Mouse (Mus musculus) midbrain, embryonic 12.5 days (tissue): Measurements from ENCODE around the gene Ush2a. TPM values are rescaled to one million over a fixed set of nuclear protein-coding genes. Genes with fewer than 3 reads are reported as not detected.

Source experiments
- ATAC-seq: fragments of 200-750 bp; cut with Nextera tagmentation; 2 replicates; pipeline ENCODE4 v1.8.0; 2017; ENCODE audit warnings: low read depth, moderate TSS enrichment, moderate library complexity; ENCODE audit not compliant: low FRiP score
- H3K27ac ChIP-seq: fragments of 300-500 bp; sonication (generic); replicated peaks from 2 replicates; pipeline ENCODE4 v1.5.1; 2016; ENCODE audit warnings: mild to moderate bottlenecking
- H3K27me3 ChIP-seq: fragments of 300-500 bp; sonication (generic); 2 replicates; pipeline ENCODE4 v1.6.1; 2016; ENCODE audit warnings: mild to moderate bottlenecking
- H3K36me3 ChIP-seq: fragments of 300-500 bp; sonication (generic); 2 replicates; pipeline ENCODE4 v1.6.1; 2016
- H3K4me1 ChIP-seq: fragments of 300-500 bp; sonication (generic); 2 replicates; pipeline ENCODE4 v1.6.1; 2016
- H3K4me2 ChIP-seq: fragments of 300-500 bp; sonication (generic); replicated peaks from 2 replicates; pipeline ENCODE4 v1.6.1; 2016; ENCODE audit warnings: mild to moderate bottlenecking, moderate library complexity
- H3K4me3 ChIP-seq: fragments of 300-500 bp; sonication (generic); 2 replicates; pipeline ENCODE4 v1.5.1; 2016; ENCODE audit warnings: mild to moderate bottlenecking
- H3K9ac ChIP-seq: fragments of 300-500 bp; sonication (generic); replicated peaks from 2 replicates; pipeline ENCODE4 v1.6.1; 2016; ENCODE audit warnings: mild to moderate bottlenecking, moderate library complexity
- H3K9me3 ChIP-seq: fragments of 300-500 bp; sonication (generic); 2 replicates; pipeline ENCODE4 v1.6.1; 2016; ENCODE audit warnings: mild to moderate bottlenecking
- WGBS: fragments of 180-500 bp; shearing (Covaris S2); methylation state at CpG from one replicate; pipeline ENCODE4 v1.1.7; 2016; 5-methylcytosine and 5-hydroxymethylcytosine counted together
- polyA plus RNA-seq: library from polyadenylated mRNA; unstranded; fragments of >200 nt; fragmentation: Nextera tagmentation; extraction: Ambion mirVana; gene quantifications from 2 replicates; pipeline ENCODE4 v1.2.1, GENCODE M21; 2016

Ush2a gene
- 0.14 and 0.20 TPM in 2 replicates for polyA plus RNA-seq

DNA sequence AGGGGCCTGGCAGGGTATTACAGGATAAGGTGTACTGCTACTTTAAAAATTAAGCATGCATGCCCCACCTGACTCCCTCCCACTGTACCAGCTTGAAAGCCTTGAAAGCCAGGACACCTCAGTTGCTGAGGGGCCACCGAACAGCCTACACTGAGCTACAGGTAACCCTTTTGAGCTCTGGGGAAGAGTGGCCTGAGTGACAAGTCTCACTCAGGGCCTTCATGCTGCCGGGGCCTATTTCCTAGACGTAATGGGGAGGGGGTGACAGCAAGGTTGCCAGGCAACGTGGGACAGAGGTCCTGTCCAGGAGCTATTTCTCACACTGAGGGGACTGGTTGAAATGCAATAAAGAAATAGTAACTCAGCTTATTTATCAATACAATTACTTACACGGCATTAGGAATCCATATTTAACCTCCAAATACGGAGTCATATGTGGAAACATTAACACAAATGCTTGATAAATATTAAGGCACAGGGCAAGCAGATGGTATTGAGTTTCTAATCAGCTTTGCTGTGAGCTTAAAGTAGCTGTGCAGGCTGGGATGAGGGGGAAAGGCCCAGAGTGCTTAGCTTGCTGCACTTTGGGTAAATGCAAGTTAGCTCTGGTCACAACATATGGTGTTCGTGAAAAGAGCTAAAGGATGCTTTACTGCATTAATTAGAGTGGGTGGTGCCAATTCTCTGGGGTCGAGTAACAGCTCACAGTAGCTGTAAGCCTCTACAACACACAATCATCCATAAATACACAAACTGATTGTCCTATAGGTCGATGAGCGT, at the start of gene Ush2a:
Gene Ush2a (plus strand): TSS at position 121 of the 780 bp plus-strand sequence.
- peaks cover 25% of the 10 kb centered on the region for H3K4me1 ChIP-seq
- peak; percentile 51 for ATAC-seq
- H3K4me2 ChIP-seq = no peak within 1 kb of the TSS
- no peaks in the 10 kb centered on the region for H3K36me3 ChIP-seq
- WGBS = 36% methylated on average over 10 of the region's 10 CpGs
- peak within 1 kb of the TSS; percentile 25; the same call in 1 of the 2 replicates for H3K27ac ChIP-seq
- no peaks in the 10 kb centered on the region for H3K27me3 ChIP-seq
- no peak within 1 kb of the TSS for H3K9ac ChIP-seq
- H3K9me3 ChIP-seq = no peaks in the 10 kb centered on the region
- no peak within 1 kb of the TSS for H3K4me3 ChIP-seq

GRCm38 (mm10) chr1:188214885-188215611, 46.8 kb upstream of the Ush2a start:
- Histone ChIP-seq H3K9ac (no peak overlapping the region), H3K4me3 (no peak overlapping the region), H3K4me2 (no peak overlapping the region), H3K27me3 (no peaks in the 10 kb centered on the region), H3K4me1 (peaks cover 8% of the 10 kb centered on the region; the same call in 1 of the 2 replicates), H3K27ac (no peak overlapping the region), H3K9me3 (no peaks in the 10 kb centered on the region), H3K36me3 (no peaks in the 10 kb centered on the region)
- 51% methylated on average over 10 of the region's 10 CpGs for WGBS
- ATAC-seq = 0 out of 2 replicates have a peak, but pooled peaks have one; percentile 38

- Histone ChIP-seq H3K27ac (no peak overlapping the region), H3K9ac (no peak overlapping the region), H3K4me3 (no peak overlapping the region), H3K9me3 (no peaks in the 10 kb centered on the region), H3K4me2 (no peak overlapping the region), H3K36me3 (no peaks in the 10 kb centered on the region), H3K27me3 (no peaks in the 10 kb centered on the region), H3K4me1 (no peaks in the 10 kb centered on the region)
- no peak for ATAC-seq
- 86% methylated on average over 4 of the region's 4 CpGs for WGBS
These were observed 40.5 kb upstream of the Ush2a start for GRCm38 (mm10) chr1:188221226-188221792.

DNA sequence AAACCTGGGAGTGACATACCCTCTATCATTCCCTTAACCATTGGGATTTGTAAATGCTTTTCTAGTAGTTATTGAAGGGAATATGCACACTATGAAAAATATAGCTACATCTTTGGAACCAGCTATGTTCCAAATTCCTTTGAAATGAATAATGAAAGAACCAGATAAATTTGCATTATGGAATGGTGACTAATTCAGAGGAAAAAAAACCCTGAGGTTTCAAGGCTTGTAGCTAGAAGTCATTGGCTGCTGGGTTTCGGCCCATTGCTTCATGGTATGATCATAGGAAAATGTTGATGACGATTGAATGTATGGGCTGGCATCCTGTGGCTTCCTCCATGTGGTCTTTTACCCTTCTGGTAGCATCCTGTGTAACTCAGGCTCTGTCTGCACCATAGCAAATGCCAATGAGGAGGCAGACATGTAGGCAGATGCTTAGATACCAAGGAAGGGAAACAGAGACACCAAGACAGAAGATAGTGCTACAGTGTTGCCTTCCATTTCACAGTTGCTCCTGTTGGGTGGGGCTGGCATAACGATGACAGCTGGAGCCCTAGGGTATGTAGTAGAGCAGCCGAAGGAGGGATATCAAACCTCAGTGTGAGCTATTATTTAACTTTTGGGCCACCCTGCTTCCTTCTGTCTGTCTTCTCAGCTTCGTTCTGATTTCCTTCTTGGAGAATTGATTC, 28.6 kb upstream of the Ush2a start:
- Histone ChIP-seq H3K4me1 (no peaks in the 10 kb centered on the region), H3K36me3 (no peaks in the 10 kb centered on the region), H3K9ac (no peak overlapping the region), H3K9me3 (no peaks in the 10 kb centered on the region), H3K27ac (no peak overlapping the region), H3K4me2 (no peak overlapping the region), H3K27me3 (no peaks in the 10 kb centered on the region), H3K4me3 (no peak overlapping the region)
- 86% methylated on average over 5 of the region's 5 CpGs for WGBS
- no peak for ATAC-seq

GRCm38 (mm10) chr1:188238636-188239035, 23.2 kb upstream of the Ush2a start:
- Histone ChIP-seq H3K9me3 (no peaks in the 10 kb centered on the region), H3K4me1 (no peaks in the 10 kb centered on the region), H3K36me3 (no peaks in the 10 kb centered on the region), H3K27me3 (no peaks in the 10 kb centered on the region), H3K9ac (no peak overlapping the region), H3K27ac (no peak overlapping the region), H3K4me3 (no peak overlapping the region), H3K4me2 (no peak overlapping the region)
- no peak for ATAC-seq

DNA sequence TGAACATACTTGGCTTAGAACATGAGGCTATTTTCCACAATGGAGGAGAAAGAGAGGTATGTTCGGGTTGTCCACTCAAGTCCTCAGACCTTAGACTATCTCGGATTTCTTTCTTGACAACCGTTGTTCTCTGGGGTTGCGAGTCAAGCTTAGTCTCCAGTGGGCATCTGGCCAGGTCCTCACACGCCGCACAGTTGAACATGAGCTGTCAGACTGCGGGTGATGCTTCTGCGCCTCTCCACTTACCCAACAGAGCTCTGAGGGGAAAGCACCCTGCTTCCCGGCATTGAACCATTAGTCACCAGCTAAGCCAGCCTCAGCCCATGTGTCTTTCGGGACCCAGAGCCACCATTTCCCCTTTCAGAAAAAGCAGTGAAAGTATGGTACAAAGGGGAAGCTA, 20.1 kb upstream of the Ush2a start:
- no peak for ATAC-seq
- H3K4me2 ChIP-seq = no peak overlapping the region
- no peaks in the 10 kb centered on the region for H3K4me1 ChIP-seq
- no peaks in the 10 kb centered on the region for H3K36me3 ChIP-seq
- no peaks in the 10 kb centered on the region for H3K27me3 ChIP-seq
- no peak overlapping the region for H3K27ac ChIP-seq
- no peak overlapping the region for H3K9ac ChIP-seq
- 94% methylated on average over 10 of the region's 10 CpGs for WGBS
- H3K4me3 ChIP-seq = no peak overlapping the region
- H3K9me3 ChIP-seq = no peaks in the 10 kb centered on the region

DNA sequence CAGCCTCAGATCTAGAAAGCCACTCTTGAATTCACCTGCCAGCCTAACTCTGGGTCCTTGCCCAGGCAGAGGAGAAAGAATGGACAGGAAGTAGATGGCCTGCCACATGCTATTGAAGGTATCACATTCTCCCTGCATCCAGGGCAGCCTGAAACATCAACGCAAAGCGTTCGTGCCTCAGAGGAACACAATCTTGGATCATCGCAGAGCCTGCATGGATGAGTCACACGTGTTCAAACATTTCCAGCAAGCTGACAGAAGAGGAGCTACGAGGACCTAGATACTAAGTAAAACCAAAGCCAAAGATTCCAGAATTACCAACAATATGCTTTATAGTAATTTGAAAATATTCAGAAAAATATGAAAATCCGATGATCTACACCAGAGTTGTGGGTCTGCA, 4.3 kb upstream of the Ush2a start:
- Histone ChIP-seq H3K4me2 (no peak overlapping the region), H3K27me3 (no peaks in the 10 kb centered on the region), H3K9ac (no peak overlapping the region), H3K36me3 (no peaks in the 10 kb centered on the region), H3K27ac (no peak overlapping the region), H3K9me3 (no peaks in the 10 kb centered on the region), H3K4me3 (no peak overlapping the region), H3K4me1 (peaks cover 21% of the 10 kb centered on the region)
- WGBS = 91% methylated on average over 7 of the region's 7 CpGs
- no peak for ATAC-seq

DNA sequence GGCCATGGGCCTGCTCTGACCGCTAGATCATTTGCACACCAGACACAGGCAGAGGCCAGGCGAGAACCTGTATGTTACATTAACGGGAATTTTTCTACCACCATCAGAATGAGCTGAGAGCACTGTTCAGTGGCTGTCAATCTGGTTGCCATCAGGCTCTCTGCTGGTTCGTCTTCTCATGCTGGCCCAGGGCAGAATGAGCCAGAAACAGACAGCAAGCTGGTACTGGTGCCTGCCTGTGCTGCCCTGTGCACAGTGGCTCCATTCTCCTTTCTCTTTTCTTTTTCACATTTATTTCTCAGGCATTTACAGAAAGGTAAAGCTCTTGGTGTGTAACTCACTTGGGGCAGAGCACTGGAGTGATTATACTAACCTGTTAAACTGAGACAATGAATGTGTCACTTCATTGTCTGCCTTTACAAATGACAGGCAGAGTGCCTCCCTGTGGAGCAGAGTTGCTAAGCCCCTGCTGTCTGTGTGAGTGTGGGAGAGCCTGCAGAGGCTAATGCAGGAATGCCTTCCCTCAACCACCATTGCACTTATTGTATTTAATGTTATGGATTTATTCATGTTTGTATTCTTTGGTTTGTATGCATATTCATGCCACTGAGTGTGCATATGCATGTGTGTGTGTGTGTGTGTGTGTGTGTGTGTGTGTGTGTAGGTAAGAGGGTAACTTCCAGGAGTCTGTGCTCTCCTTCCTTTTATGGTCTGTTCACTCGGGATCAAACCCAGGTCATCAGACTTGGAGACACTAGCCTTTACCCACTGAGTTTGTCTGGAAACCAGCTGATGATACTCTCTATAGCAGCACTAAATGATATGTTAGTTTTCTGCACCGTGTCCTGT, 1.3 kb upstream of the Ush2a start:
- Histone ChIP-seq H3K9ac (no peak overlapping the region), H3K4me3 (no peak overlapping the region), H3K36me3 (no peaks in the 10 kb centered on the region), H3K27me3 (no peaks in the 10 kb centered on the region), H3K9me3 (no peaks in the 10 kb centered on the region), H3K4me1 (peaks cover 25% of the 10 kb centered on the region), H3K27ac (no peak overlapping the region), H3K4me2 (no peak overlapping the region)
- WGBS = 64% methylated on average over 6 of the region's 6 CpGs
- ATAC-seq = peak; percentile 80

- ATAC-seq = no peak
- 80% methylated on average over 11 of the region's 11 CpGs for WGBS
- Histone ChIP-seq H3K27me3 (no peaks in the 10 kb centered on the region), H3K27ac (no peak overlapping the region), H3K4me2 (no peak overlapping the region), H3K9ac (no peak overlapping the region), H3K4me3 (no peak overlapping the region), H3K4me1 (peaks cover 7% of the 10 kb centered on the region), H3K36me3 (no peaks in the 10 kb centered on the region), H3K9me3 (no peaks in the 10 kb centered on the region)
These were observed 5.4 kb downstream of the Ush2a start for GRCm38 (mm10) chr1:188267127-188267722.

GRCm38 (mm10) chr1:188269071-188269470, 7.2 kb downstream of the Ush2a start:
- Histone ChIP-seq H3K27ac (no peak overlapping the region), H3K4me2 (no peak overlapping the region), H3K27me3 (no peaks in the 10 kb centered on the region), H3K9ac (no peak overlapping the region), H3K36me3 (no peaks in the 10 kb centered on the region), H3K4me1 (no peaks in the 10 kb centered on the region), H3K4me3 (no peak overlapping the region), H3K9me3 (no peaks in the 10 kb centered on the region)
- ATAC-seq = no peak
- WGBS = 73% methylated on average over 6 of the region's 6 CpGs

GRCm38 (mm10) chr1:188313303-188313702, 51.5 kb downstream of the Ush2a start:
- no peak for ATAC-seq
- Histone ChIP-seq H3K27ac (no peak overlapping the region), H3K4me2 (no peak overlapping the region), H3K27me3 (no peaks in the 10 kb centered on the region), H3K4me3 (no peak overlapping the region), H3K4me1 (no peaks in the 10 kb centered on the region), H3K36me3 (no peaks in the 10 kb centered on the region), H3K9ac (no peak overlapping the region), H3K9me3 (no peaks in the 10 kb centered on the region)
- 93% methylated on average over 7 of the region's 7 CpGs for WGBS
